In the genomic region with DNA sequence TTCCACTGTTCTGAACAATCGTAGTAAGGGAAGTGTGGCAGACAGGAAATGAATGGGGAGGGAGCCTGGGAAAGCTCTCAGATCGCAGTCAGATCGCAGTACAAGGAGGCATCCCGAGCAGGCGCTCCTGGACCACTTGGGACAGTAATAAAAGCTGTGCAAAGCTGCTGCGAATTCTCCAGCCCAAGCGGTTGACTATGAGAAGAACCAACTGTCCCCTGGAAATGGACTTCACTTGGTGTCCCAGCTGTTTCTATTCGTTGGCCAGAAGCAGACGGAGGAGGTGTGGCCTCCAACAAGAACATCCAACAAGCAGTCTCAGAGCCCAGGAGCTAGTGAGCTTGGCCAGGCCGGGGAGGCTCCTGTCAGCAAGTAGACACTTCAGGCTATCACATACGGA, we compare ENCODE assay signal across 9 mouse cellular contexts. TPM values are rescaled to one million over a fixed set of nuclear protein-coding genes. Genes with fewer than 3 reads are reported as not detected.
A peak's percentile ranks its signal among the peaks of the same experiment; 100 is the strongest.
DNase-seq lines count a peak whose midpoint lies in the region; ATAC-seq and TF ChIP-seq lines count a peak whose summit lies in the region.
"Had no signal": no experiment of that assay in that cellular context is flagged by ENCODE, and none has a peak within 500 bp of the region (broad histone marks: within the 10 kb centered on the region; RNA-seq: fewer than 3 reads in every experiment).

No protein-coding gene starts in this region.

- H3K4me3 ChIP-seq in lung, adult 2 months (replicated peaks; ENCODE audit: extremely low read depth, low read depth, low read length): no peak overlapping the region
- H3K4me3 ChIP-seq in limb, embryonic 13.5 days: no peak overlapping the region
- no peak overlapping the region for H3K4me3 ChIP-seq in stomach, postnatal 0 days (ENCODE audit: low read depth, low read length)
- no peak overlapping the region for H3K4me3 ChIP-seq in midbrain, postnatal 0 days (ENCODE audit: low read depth, low read length)

- no peaks in the 10 kb centered on the region for H3K9me3 ChIP-seq in limb, embryonic 13.5 days
- no peaks in the 10 kb centered on the region for H3K9me3 ChIP-seq in stomach, postnatal 0 days (ENCODE audit: control insufficient read depth, low read length)
- no peaks in the 10 kb centered on the region for H3K9me3 ChIP-seq in midbrain, postnatal 0 days (ENCODE audit: low read length)

- H3K4me2 ChIP-seq in limb, embryonic 13.5 days (replicated peaks): peak overlapping the region; percentile 23; the same call in 1 of the 2 replicates
- H3K4me2 ChIP-seq in stomach, postnatal 0 days (replicated peaks; ENCODE audit: low read depth): no peak overlapping the region
- H3K4me2 ChIP-seq in midbrain, postnatal 0 days (ENCODE audit: low read depth, low read length, poor library complexity, severe bottlenecking): no peak overlapping the region

- no peaks in the 10 kb centered on the region for H3K4me1 ChIP-seq in lung, adult 2 months (ENCODE audit: control insufficient read depth, insufficient read depth, low read length)
- H3K4me1 ChIP-seq in limb, embryonic 13.5 days: peaks cover 13% of the 10 kb centered on the region
- H3K4me1 ChIP-seq in stomach, postnatal 0 days (replicated peaks; ENCODE audit: control insufficient read depth, insufficient read depth): no peaks in the 10 kb centered on the region
- H3K4me1 ChIP-seq in midbrain, postnatal 0 days (ENCODE audit: insufficient read depth, low read length): no peaks in the 10 kb centered on the region

- TF ChIP-seq POLR2A in lung, adult 2 months (IDR thresholded peaks at IDR 0.05; ENCODE audit: borderline replicate concordance, extremely low read depth, low read depth, low read length): no peak

- peak; percentile 47 to 57 for DNase-seq in lung, adult 18-20 months
- DNase-seq in lung, adult 2 months: no peak
- peak; percentile 55 to 59 for DNase-seq in heart, postnatal 14 days
- no peak for DNase-seq in stomach, postnatal 0 days (ENCODE audit: low spot score)
- no peak for DNase-seq in layer of hippocampus, postnatal 10 days (ENCODE audit: low spot score in 2 of 2)
- DNase-seq in midbrain, postnatal 0 days (ENCODE audit: low spot score): no peak
- DNase-seq: cerebellum, adult 9-10 months had no signal

- TF ChIP-seq EP300 in stomach, postnatal 0 days (optimal IDR thresholded peaks at IDR 0.05): no peak

- ATAC-seq in limb, embryonic 13.5 days (ENCODE audit: low FRiP score, low read depth): peak; percentile 33
- ATAC-seq in stomach, postnatal 0 days (ENCODE audit: low FRiP score, low TSS enrichment): peak; percentile 54; the same call in 1 of the 2 replicates
- ATAC-seq in activated CD4-positive, CD25-positive, alpha-beta regulatory T cell, adult 4 months: no peak
- no peak for ATAC-seq in midbrain, postnatal 0 days (ENCODE audit: low FRiP score)

- no peak overlapping the region for H3K27ac ChIP-seq in limb, embryonic 13.5 days
- H3K27ac ChIP-seq in stomach, postnatal 0 days (replicated peaks): no peak overlapping the region
- H3K27ac ChIP-seq in midbrain, postnatal 0 days (ENCODE audit: low read depth, low read length): no peak overlapping the region

- WGBS in lung, adult 2 months: 29% methylated on average over 11 of the region's 11 CpGs
- 16% methylated on average over 11 of the region's 11 CpGs for WGBS in limb, embryonic 13.5 days
- WGBS in stomach, postnatal 0 days: 36% methylated on average over 11 of the region's 11 CpGs
- WGBS in midbrain, postnatal 0 days: 64% methylated on average over 11 of the region's 11 CpGs

- no peak overlapping the region for H3K9ac ChIP-seq in limb, embryonic 13.5 days
- no peak overlapping the region for H3K9ac ChIP-seq in stomach, postnatal 0 days (ENCODE audit: low read length)
- H3K9ac ChIP-seq in midbrain, postnatal 0 days (replicated peaks; ENCODE audit: low read length, poor library complexity, severe bottlenecking): no peak overlapping the region

- H3K36me3 ChIP-seq in limb, embryonic 13.5 days: no peaks in the 10 kb centered on the region
- no peaks in the 10 kb centered on the region for H3K36me3 ChIP-seq in stomach, postnatal 0 days (ENCODE audit: control insufficient read depth, insufficient read depth, low read length)
- no peaks in the 10 kb centered on the region for H3K36me3 ChIP-seq in midbrain, postnatal 0 days (ENCODE audit: insufficient read depth, low read length)

- intact Hi-C loops in heart, postnatal 14 days (cut with DNase I): no loop called here

- no peak for TF ChIP-seq CTCF in lung, adult 2 months (IDR thresholded peaks at IDR 0.05; ENCODE audit: insufficient read depth, low read length)
- peak; percentile 22; the same call in 1 of the 2 replicates for TF ChIP-seq CTCF in stomach, postnatal 0 days (IDR thresholded peaks at IDR 0.05; ENCODE audit: low read depth)
- TF ChIP-seq CTCF in midbrain, postnatal 0 days (IDR thresholded peaks at IDR 0.05): no peak

- H3K27me3 ChIP-seq in limb, embryonic 13.5 days: peaks cover 6% of the 10 kb centered on the region; the same call in 1 of the 2 replicates
- H3K27me3 ChIP-seq in stomach, postnatal 0 days (ENCODE audit: control insufficient read depth, insufficient read depth, low read length): no peaks in the 10 kb centered on the region
- H3K27me3 ChIP-seq in midbrain, postnatal 0 days (ENCODE audit: insufficient read depth, low read length): no peaks in the 10 kb centered on the region; the same call in 1 of the 2 replicates

RNA-seq across cellular contexts. Expression of gene Uck2, which starts 7.3 kb away (rescaled TPM):
- 12.6 and 17.4 TPM in 2 replicates for polyA plus RNA-seq in lung, adult 2 months (2012; rRNA removed)
- total RNA-seq in heart, postnatal 14 days (2021): 10 to 100 TPM; 47.3 to 54.5 TPM
- polyA plus RNA-seq in limb, embryonic 13.5 days (2015; fragmentation: Nextera tagmentation; extraction: Ambion mirVana): 78.3 and 83.2 TPM in 2 replicates
- 49.4 and 52.5 TPM in 2 replicates for polyA plus RNA-seq in stomach, postnatal 0 days (2015; fragmentation: Nextera tagmentation; extraction: Ambion mirVana)
- polyA plus RNA-seq in activated CD4-positive, CD25-positive, alpha-beta regulatory T cell, adult 4 months (2017; shearing (Covaris generic)): 10 to 100 TPM; 18.6 to 31.8 TPM
- 10 to 100 TPM; 69.5 to 69.9 TPM for total RNA-seq in layer of hippocampus, postnatal 10 days (2021)
- 54.4 and 74.2 TPM in 2 replicates for total RNA-seq in midbrain, postnatal 0 days (2014; rRNA removed)
- polyA plus RNA-seq in midbrain, postnatal 0 days (2015; fragmentation: Nextera tagmentation; extraction: Ambion mirVana): 32.7 and 42.7 TPM in 2 replicates

RNA-seq across cellular contexts. Expression of gene Tmco1, which starts 15.7 kb away (rescaled TPM):
- polyA plus RNA-seq in lung, adult 2 months (2012; rRNA removed): 42.7 and 56.7 TPM in 2 replicates
- 10 to 100 TPM; 80.6 to 86.5 TPM for total RNA-seq in heart, postnatal 14 days (2021)
- 80.4 and 81.8 TPM in 2 replicates for polyA plus RNA-seq in limb, embryonic 13.5 days (2015; fragmentation: Nextera tagmentation; extraction: Ambion mirVana)
- 77.2 and 81.8 TPM in 2 replicates for polyA plus RNA-seq in stomach, postnatal 0 days (2015; fragmentation: Nextera tagmentation; extraction: Ambion mirVana)
- 100 to 1,000 TPM in 1 of 2 experiments, 10 to 100 TPM in 1; 94.8 to 120 TPM for polyA plus RNA-seq in activated CD4-positive, CD25-positive, alpha-beta regulatory T cell, adult 4 months (2017; shearing (Covaris generic))
- 10 to 100 TPM; 38.4 to 45.1 TPM for total RNA-seq in layer of hippocampus, postnatal 10 days (2021)
- 40.7 and 52.5 TPM in 2 replicates for total RNA-seq in midbrain, postnatal 0 days (2014; rRNA removed)
- polyA plus RNA-seq in midbrain, postnatal 0 days (2015; fragmentation: Nextera tagmentation; extraction: Ambion mirVana): 74.4 and 74.9 TPM in 2 replicates

RNA-seq across cellular contexts. Expression of gene Aldh9a1, which starts 57.3 kb away (rescaled TPM):
- polyA plus RNA-seq in lung, adult 2 months (2012; rRNA removed): 21.7 and 27.8 TPM in 2 replicates
- total RNA-seq in heart, postnatal 14 days (2021): 10 to 100 TPM; 25.0 to 30.4 TPM
- polyA plus RNA-seq in limb, embryonic 13.5 days (2015; fragmentation: Nextera tagmentation; extraction: Ambion mirVana): 56.6 and 57.5 TPM in 2 replicates
- polyA plus RNA-seq in stomach, postnatal 0 days (2015; fragmentation: Nextera tagmentation; extraction: Ambion mirVana): 70.7 and 74.7 TPM in 2 replicates
- polyA plus RNA-seq in activated CD4-positive, CD25-positive, alpha-beta regulatory T cell, adult 4 months (2017; shearing (Covaris generic)): 10 to 100 TPM; 44.8 to 45.7 TPM
- total RNA-seq in layer of hippocampus, postnatal 10 days (2021): 10 to 100 TPM; 24.5 to 27.8 TPM
- 11.4 and 12.3 TPM in 2 replicates for total RNA-seq in midbrain, postnatal 0 days (2014; rRNA removed)
- polyA plus RNA-seq in midbrain, postnatal 0 days (2015; fragmentation: Nextera tagmentation; extraction: Ambion mirVana): 40.1 and 41.5 TPM in 2 replicates

Comparison
In these comparisons a context has a peak if more than half of its experiments do, and no peak if none do; other contexts are left out.
1. DNase-seq: peak in lung, adult 18-20 months (2 of 2) and heart, postnatal 14 days (2 of 2); none in lung, adult 2 months (single experiment), stomach, postnatal 0 days (single experiment), layer of hippocampus, postnatal 10 days (0 of 2) and midbrain, postnatal 0 days (single experiment).
2. ATAC-seq: peak in limb, embryonic 13.5 days (single experiment) and stomach, postnatal 0 days (single experiment); none in activated CD4-positive, CD25-positive, alpha-beta regulatory T cell, adult 4 months (single experiment) and midbrain, postnatal 0 days (single experiment).